Mouse (Mus musculus): ENCODE results near the gene Rwdd2a. TPM values are rescaled to one million over a fixed set of nuclear protein-coding genes. Genes with fewer than 3 reads are reported as not detected.

Rwdd2a gene
- under 1 TPM; 0.33 to 0.59 TPM for total RNA-seq (2021)

- DNase-seq = peak; percentile 98
Measured at GRCm38 (mm10) chr9:86571540-86572135, at the start of gene Rwdd2a, which contains the start of gene Pgm3. Gene Rwdd2a, plus strand, starts transcription at chr9:86571991. Gene Pgm3, minus strand, starts transcription at chr9:86571842.

DNA sequence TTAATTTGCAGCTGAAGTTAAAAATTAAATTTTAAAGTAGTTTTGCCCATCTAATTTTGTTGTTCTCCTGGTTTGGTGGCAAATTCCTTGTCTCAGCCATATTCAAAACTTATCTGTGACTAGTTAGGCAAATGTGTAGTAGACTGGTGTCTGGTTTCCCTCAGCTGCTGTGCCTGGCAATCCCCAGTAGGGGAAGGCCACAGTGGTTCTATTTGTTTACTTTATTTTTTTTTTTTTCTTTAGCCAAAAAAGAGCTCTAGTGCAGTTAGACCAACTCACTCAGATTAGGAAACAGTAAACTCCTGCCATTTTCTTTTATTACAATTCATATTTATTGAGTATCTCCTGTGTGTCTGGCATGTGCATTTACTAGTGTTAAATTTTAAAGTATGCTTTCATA lies 49.5 kb upstream of the Rwdd2a start:
- DNase-seq = no peak

DNA sequence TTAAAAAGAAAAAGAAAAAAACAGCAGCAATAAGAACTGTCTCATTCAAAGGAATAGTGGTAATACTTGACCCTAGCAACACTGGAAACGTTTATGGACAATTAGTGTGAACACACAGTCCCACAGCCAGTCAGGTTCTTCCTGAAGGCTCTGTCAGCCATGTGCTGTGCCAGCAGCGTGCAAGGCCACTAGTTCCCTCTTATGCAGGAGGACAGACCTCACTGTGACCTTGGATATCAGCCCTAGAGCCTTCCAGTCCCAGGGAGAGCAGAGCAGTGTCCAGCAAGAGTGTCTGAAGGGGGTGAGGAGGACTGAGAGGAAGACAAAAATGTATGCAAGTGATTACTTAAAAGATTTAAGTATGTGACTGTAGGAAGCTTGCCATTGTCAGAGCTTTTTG lies 46.2 kb upstream of the Rwdd2a start:
- DNase-seq = peak; percentile 7

DNA sequence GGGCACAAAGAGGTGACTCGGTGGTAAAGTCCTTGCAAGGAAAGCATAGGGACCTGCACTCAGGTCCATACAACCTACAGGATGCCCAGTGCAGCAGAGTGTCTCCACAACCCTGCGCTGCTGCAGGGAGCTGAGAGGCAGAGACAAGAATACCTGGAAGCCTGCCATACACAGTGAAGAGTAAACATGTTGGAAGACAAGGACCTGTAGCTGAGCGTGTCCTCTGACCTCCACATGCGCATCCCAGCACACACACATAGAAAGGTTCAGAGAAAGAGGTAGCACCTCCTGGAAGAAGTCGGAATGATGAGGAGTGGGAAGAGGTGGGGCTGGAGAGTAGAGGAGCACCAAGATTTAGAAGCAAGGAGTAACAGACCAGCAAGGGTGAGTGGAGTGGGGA lies 37.7 kb upstream of the Rwdd2a start:
- no peak for DNase-seq

GRCm38 (mm10) chr9:86543451-86543850 lies 28.3 kb upstream of the Rwdd2a start:
- DNase-seq = no peak

GRCm38 (mm10) chr9:86544559-86544958 lies 27.2 kb upstream of the Rwdd2a start:
- no peak for DNase-seq

DNA sequence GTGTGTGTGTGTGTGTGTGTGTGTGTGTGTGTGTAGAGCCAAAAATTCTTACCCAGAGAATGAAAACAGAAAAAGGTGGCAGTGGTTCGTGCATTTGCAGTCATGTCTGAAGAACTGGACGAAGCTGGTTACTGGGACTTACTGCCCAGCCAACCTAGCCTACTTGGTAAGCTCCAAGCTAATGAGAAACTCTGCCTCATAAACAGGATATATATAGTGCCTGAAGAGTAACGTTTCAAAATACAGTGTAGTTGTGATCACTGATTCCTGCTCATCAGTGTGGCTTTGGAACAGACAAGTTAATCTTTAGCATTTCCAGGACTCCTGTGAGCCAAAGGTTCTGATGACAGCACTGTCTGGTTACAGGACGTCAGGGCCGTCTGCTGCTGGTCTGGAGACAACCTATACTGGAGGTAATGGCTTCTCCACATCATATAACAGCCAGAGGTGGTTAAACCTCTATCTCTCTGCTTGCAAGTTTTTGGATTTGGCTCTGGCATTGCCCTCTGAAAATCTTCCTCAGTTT lies 22.1 kb upstream of the Rwdd2a start:
- DNase-seq = no peak

DNA sequence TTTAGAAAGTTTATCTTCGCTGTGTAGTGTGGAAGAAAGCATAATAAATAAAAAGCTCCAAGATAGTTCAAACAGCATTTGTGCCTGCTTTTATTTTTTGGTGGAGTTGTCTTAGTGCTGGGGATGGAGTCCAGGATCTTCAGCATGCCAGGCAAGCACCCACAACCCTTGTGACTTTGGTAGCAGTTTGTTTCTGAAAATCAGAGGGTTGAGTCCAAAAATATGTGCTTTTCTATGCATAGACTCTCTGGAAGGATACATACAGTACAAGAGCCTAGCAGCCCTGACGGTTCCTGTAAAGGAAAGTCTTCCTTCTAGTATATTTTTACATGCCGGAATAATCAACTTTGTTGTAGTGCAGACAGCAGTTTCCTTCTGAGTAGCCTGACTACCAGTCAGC lies 21.1 kb upstream of the Rwdd2a start:
- no peak for DNase-seq

- DNase-seq = no peak
Measured at GRCm38 (mm10) chr9:86553886-86554285, 17.9 kb upstream of the Rwdd2a start.

GRCm38 (mm10) chr9:86554641-86555040 lies 17.1 kb upstream of the Rwdd2a start:
- no peak for DNase-seq

DNA sequence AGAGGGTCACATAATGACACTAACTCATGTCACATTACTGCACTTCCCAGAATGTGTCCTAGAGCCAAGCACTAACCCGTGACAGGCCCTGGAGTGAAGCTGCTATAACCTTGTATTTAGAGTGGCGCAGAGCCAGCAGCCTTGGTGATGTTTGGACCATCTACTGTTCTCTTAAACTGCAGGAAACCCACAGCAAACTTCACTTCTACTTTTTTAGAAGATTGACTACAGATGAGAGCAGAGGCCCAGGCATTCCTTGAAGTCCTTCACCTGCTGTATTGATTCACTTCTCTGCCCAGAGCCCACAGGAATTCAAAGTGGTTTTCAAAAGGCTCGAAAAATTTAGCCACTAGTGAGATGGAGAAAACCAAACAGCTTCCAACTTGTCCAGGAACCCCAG lies 11.2 kb upstream of the Rwdd2a start:
- no peak for DNase-seq

- DNase-seq = no peak
Measured at GRCm38 (mm10) chr9:86569314-86569910, 2.4 kb upstream of the Rwdd2a start.

DNA sequence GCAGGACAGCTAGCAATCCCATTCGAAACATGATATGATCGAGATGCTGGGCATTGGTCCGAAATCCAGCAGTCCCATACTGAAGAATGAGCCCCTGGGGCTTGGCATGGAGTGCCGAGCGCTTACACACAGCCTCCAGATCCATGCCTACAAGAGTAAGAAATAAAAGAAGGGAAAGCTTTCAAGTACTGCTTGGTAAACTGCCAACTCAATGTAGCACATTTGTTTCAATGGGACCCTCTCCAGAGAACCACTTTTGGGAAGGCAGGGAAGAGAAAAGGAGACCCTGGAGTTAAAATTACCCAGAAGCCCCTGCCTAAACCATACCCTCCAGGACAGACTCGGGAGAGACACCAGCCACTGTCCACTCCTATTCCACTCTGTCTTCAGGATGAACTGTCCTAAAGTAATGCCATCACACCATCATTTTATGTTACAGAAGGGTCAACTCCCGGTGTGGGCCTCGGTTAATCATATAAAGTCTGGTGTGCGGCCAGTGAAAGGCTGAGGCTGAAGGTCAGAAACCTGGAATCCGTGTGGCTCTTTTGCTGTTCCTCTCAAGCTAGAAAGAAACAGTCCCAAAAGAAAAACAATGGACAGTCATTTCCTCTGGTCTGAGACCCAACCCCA lies 1.4 kb upstream of the Rwdd2a start:
- no peak for DNase-seq

DNA sequence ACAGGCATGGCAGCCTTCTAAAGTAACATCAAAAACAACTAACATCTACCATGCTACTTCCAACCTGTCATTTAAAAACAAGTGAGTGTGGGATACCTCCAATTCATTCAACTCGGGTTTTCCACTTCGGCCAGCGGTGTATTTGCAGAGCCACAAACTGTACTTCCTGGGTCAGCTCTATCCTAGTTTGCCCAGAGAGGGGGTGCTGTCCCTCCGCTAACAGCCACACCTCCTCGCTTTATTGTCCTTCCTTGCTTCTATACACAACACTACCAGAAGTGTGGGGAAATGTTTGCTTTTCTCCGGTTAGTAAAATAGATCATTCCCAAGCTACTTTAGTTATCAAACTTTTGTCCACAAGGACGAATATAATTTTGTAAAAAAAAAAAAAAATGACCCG lies 845 bp upstream of the Rwdd2a start:
- peak; percentile 11 for DNase-seq

- DNase-seq = no peak
Measured at GRCm38 (mm10) chr9:86572196-86572595, 405 bp downstream of the Rwdd2a start.

- DNase-seq = peak; percentile 83
Measured at GRCm38 (mm10) chr9:86572636-86573291, 973 bp downstream of the Rwdd2a start.

- DNase-seq = no peak
Measured at GRCm38 (mm10) chr9:86573616-86574303, 2.0 kb downstream of the Rwdd2a start.

DNA sequence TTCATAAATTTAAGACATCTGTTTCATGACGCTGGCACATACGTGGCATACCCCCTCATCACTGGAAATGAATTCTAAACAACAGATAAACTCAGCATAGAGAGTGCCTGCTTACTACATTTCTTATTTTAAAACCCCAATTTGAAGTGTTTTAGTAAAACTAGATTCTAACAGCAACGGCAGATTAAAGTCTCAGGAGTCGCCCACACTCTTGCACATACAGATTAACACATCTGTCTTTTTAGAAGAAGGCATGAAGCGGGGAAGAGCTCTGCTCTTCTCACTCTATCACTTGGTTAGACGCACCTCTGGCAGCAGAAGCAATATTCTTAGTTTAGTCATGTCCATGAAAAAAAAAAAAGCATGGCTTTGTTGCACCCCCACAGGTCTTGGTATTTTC lies 3.4 kb downstream of the Rwdd2a start:
- DNase-seq = no peak

GRCm38 (mm10) chr9:86579657-86580056 lies 7.9 kb downstream of the Rwdd2a start:
- no peak for DNase-seq

- peak; percentile 79 for DNase-seq
Measured at GRCm38 (mm10) chr9:86583740-86584139, 11.9 kb downstream of the Rwdd2a start.

DNA sequence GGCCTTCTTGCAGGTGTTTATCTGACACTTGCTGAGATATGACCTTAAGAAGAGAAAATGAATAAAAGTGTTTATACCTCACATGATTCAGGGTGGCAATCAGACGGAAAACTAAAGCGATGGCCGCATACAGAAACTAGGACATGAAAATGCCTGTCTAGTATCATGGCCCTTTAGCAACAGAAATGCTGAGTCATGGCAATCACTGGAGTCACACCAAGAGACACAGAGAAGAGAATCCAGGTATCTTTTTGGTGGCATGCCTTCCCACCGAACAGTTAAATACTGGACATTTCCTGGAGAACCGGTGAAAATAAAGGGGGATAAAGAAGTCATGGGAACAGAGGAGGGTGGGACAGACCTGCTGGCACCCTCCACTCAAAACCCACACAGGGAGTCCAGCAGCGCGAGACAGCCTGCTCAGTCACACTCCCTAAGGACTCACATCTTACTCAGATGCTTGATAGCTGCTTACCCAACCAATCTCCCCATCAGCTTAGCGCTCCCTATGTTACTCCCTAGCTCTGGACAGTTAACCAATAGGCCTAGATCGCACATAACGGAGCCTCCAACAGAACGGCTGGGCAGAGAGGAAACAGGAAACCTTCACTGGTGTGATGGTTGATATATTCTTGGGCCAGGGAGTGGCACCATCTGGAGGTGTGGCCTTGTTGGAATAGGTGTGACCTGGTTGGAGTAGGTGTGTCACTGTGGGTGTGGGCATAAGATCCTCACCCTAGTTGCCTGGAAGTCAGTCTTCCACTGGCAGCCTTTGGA lies 15.4 kb downstream of the Rwdd2a start:
- no peak for DNase-seq

Data from heart, postnatal 4 days (tissue).